Mouse (Mus musculus): ENCODE measurements around the gene Glud1.

DNA sequence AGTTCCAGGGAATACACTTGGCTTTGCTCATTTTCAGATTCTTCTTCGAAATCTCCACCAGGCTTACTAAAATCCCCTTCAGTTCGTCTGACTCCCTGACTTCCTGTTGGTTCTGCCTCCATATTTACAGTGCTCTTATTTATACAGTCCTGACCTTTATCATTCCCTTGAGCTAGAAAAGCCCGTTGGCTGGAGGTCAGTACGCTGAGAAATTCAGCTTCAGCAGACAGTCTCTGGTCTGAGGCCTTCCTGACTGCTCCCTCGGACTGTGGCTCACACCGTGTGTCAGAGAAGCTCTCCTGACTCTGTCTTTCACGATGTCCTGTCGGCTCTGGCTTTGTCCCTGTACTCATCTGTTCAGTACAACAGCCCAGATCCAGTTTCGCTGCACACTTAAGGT lies 42.5 kb upstream of the Glud1 start:
- TF ChIP-seq CTCF (IDR thresholded peaks at IDR 0.05; ENCODE audit: borderline replicate concordance, control insufficient read depth, extremely low read depth, insufficient read depth, low read length, poor library complexity) (no peak), POLR2A (IDR thresholded peaks at IDR 0.05; ENCODE audit: control insufficient read depth, extremely low read depth, insufficient read depth, low read length, poor library complexity) (no peak)
